Mouse (Mus musculus): ENCODE measurements around the gene Zfp992.
"Not testable (repeated sequence)": the region's sequence is repeated elsewhere in the genome, so short reads cannot be mapped to it uniquely, and the experiment has no call there.

- not testable (repeated sequence) for TF ChIP-seq POLR2A (IDR thresholded peaks at IDR 0.05; ENCODE audit: insufficient read length, low read depth); SRF (IDR thresholded peaks at IDR 0.05; ENCODE audit: control insufficient read depth, insufficient read length, low read depth); E2F4 (IDR thresholded peaks at IDR 0.05; ENCODE audit: insufficient read depth); MYOG (IDR thresholded peaks at IDR 0.05; ENCODE audit: control insufficient read depth in 1 of 3, insufficient read depth in 1 of 3, insufficient read length in 2 of 3, low read depth in 2 of 3); USF1 (IDR thresholded peaks at IDR 0.05; ENCODE audit: low read depth); POLR2AphosphoS2 (IDR thresholded peaks at IDR 0.05; ENCODE audit: insufficient read length, low read depth); TCF12 (IDR thresholded peaks at IDR 0.05; ENCODE audit: insufficient read depth, poor library complexity, severe bottlenecking); CEBPB (IDR thresholded peaks at IDR 0.05; ENCODE audit: insufficient read depth, poor library complexity, severe bottlenecking); TCF3 (IDR thresholded peaks at IDR 0.05; ENCODE audit: insufficient read length, low read depth); MAX (IDR thresholded peaks at IDR 0.05; ENCODE audit: low read depth); REST (IDR thresholded peaks at IDR 0.05; ENCODE audit: insufficient read depth, insufficient read length); MYOD1 (IDR thresholded peaks at IDR 0.05; ENCODE audit: control insufficient read depth in 1 of 3, insufficient read length in 2 of 3, low read depth in 2 of 3)
These were observed 36.5 kb downstream of the Zfp992 start for GRCm38 (mm10) chr4:146485183-146485939.

Measured in myocyte (in vitro differentiated cells).